Mouse (Mus musculus) heart, adult 9 months (tissue): ENCODE data around the gene Mybl2.

ENCODE experiments used
- DNase-seq, 2 experiments: peaks; one replicate each; pipeline ENCODE4 v3.0.0; 2022; ENCODE audit warnings: low spot score in 2 of 2

Mybl2 gene

DNA sequence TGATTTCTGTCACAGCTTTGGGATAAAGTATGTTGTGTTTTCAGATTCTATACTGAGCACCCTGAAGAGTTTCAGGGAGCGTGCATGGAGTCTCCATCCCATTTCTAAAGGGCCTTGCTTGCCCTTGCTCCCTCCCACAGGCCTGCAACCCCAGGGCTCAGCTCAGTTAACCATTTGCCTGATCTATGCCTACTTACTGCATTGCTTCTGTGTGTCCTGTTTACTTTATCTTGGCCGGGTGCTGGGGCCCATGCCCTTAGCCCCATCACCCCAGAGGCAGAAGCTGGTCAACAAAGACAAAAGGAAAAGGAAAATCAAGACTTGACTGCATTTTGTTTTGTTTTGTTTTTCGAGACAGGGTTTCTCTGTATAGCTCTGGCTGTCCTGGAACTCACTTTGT, 17.1 kb downstream of the Mybl2 start:
- no peak for DNase-seq

DNA sequence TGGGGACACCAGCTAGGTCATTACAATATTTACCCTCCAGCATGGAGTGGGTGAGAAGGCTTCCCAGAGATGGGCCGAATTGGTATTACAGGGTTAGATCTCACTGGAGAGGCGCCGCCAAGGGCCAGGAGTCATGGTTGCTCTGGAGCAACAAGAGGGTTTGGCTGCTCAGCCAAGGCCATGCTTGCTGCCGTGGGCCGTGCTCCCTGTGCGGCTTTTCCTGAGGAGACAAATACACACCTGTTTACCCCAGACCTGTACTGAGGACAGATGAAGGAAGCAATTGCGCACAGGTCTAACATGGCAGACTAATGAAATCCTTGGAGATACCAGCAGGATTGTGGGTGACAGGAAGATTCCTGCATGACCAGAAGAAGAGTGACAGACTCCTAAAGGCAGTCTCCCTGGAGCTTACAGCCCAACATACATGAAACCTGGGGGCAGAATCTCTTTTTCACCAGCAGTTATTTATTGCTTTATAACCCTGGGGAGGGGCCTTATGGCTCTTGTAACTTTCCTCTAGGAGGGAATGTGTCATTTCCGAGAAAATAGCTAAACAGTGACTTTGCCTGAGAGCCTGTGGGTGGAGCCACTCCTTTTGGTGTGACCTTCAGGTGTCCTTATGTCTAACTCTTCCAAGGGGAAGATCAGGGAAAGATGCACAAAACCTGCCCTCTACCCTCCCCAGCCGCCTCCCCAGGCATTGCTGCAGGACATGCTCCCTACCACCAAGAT, 18.7 kb downstream of the Mybl2 start:
- no peak for DNase-seq

DNA sequence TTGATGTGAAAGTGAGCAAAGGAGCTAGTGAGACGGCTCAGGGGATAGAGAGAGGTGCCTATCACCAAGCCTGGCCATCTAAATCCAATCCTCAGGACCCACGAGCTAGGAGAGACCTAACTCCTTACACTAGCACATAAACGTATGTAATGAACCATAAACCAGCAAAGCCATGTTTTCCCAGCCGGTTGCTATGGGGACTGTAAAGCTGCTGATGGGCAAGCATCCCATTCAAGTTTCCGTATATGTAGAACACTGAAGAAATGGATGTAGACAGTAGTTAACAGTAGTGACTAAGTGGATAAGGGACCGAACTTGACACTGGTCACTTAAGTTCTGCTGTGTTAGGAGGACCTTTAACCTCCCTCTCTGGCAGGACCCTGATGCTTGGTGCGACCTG, 19.5 kb downstream of the Mybl2 start:
- no peak for DNase-seq

DNA sequence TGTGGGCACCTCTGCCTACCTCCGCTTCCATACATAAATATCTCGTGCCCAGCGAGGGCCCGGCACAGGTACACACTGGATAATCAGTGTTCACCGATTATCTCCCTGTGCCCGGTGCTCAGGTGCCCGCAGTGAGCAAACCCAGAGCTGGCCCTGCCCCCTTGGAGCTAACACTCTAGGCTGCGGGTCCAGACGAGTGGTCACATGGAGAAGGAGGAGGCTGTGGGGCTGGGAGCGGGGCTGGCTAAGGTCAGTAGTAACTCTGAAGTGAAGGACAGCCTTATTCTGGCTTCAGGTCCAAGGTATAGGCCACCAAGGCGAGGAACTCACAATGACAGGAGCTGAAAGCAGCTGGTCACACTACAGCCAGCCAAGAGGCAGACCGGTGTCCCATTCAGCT, 20.3 kb downstream of the Mybl2 start:
- no peak for DNase-seq

DNA sequence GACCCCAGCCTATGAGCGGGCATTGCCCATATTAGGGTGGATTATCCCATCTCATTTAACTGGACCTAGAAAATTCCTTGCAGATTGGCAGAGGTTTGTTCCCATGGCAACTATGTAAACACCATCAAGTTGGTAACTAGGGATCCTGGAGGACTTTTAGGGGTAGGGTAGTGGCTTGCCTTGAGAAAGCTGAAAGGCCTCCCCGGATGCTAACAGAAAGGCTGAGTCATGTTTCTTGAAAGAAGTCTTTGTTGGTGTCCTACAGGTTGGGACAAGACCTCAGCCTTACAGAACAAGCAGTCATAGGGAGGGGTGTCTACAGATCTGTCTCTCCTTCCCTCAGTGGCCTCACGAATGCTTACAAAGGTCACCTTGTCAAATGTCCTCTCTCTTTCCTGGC, 20.7 kb downstream of the Mybl2 start:
- no peak for DNase-seq

DNA sequence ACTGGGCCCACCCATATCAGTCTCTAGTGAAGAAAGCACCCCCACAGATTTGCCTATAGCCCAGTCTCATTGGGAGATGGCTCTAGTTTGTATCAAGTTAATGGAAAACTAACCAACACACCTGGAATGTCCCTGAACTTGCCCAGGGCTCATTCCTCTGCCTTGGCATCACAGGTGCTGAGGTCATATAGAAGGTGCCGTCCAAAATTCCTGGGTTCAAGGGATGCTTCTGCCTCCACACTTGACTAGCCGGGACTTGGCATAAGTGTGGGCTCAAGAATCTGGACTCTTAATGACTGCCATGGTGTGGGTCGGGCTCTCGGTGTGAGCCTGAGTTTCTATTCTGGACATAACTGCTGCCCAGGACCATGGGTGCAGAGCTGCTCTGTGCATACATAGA, 24.6 kb downstream of the Mybl2 start:
- DNase-seq: no peak

DNA sequence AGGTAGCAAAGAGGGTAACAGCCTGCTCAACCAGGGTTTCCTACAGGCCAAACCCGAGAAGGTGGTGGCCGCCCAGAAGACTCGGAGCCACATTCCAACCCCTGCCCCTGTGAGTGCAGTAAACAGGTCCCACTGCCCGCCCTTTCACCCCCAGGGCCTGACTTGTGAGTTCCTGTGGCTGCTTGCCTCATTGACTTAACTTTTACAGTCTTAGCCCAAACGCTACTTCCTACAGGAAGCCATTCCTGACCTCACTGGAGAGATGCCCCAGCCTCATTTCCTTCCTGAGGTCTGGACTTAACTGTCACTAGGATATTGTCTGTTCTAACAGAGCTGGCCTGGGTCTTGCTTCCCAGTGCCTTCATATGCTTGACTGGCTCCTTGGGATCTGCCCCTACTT, 28.1 kb downstream of the Mybl2 start:
- DNase-seq: no peak

DNA sequence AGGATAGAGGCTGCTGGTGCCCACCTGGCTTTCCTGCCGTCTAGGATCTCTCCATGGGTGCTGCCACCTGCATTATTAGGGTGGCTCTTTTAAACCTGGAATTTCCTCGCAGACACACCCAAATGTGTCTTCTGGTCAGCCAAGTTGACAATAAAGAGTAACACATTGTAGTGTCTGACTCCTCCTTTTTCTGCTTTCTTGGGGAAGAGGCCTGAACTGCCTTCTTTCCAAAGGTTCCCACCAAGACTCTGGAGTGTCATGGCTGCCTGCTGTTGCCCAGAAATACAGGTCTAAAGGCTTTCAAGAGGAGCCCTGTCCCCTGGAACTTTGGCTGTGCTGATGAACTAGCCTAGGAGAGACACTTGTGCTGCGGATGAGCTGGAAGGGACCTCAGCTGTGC, 30.0 kb downstream of the Mybl2 start:
- DNase-seq: no peak

DNA sequence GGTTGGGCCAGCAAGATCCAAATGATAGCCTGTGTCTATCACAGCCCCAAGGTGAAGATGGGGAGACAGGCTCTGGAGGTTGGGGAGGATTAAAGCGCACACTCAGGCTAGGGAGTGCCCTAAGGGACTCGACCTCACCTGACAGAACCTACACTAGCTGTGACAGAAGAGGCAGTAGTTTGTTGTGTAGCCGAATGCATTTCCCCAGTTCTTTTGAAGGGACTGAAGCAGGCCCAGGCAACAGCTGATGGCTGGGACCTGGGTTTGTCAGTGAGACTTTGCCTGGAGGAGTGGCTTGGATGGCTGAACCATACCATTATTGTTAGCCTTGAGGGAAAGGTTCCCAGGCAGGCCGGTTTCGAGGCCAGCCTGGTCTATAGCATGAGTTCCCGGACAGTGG, 30.6 kb downstream of the Mybl2 start:
- no peak for DNase-seq

DNA sequence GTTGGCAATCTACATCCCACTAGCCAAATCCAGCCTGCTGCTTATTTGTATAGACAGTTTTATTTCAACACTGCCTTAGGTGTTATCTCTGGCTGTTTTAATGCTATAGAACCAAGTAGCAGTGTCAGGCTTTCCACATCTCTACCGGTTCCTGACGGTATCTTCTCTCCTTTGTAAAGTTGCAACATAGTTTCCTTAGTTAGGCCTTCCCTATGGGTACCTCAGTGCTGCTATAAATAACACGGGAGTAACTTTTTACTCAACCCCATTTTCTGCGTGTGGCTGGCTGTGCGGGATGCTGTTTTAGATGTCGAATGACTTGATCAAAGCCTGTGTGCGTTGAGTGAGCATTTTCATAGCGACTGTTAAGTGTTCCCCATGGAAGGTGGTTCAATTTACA, 32.1 kb downstream of the Mybl2 start:
- no peak for DNase-seq

DNA sequence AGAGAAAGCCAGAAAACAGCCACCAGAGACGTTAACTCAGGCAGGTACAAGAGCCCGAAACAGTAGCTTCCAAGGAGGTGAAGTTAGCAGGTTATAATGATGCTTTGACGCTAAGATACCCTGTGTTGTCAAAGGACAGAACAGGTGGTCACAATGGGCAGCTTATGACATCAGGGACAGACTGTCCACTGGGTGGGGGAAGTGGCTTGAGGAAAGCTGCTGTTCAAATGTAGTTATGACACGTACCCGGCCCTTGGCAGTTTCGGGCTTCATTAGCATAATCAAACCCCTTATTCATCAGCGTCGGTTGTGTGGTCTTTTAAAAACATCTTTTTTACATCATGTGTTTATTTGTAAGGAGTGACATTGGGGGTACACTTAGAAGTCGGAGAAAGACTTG, 33.2 kb downstream of the Mybl2 start, which contains the start of gene Gtsf1l:
Gene Gtsf1l (minus strand): TSS at position 128 of the 400 bp plus-strand sequence.
- no peak for DNase-seq

DNA sequence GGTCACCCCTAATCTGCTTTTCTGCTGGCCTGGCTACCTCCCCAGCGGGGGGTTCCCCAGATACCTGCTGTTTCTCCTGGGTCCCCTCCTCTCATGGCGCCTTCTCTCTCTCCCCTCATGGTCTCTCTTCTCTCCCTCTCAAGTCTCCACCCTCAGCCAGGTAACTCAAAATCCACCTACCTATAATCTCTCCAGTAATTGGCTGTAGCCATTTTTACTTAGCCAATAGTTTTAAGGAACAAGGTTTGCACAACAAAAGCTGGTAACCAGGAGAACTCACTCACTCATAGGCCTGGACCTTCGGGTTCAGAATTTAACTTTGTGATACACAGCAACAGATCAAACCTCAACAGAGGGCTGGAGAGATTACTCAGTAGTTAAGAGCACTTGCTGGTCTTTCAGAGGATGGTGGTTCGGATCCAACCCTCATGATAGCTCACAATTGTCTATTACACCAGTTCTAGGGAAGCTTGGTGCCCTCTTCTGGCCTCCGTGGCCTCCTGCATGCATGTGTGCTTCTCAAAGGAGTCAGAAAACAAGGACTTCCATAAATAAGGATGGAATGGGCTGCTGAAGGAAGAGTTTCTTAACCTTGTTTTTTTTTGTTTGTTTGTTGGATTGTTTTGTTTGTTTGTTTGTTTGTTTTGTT, 35.1 kb downstream of the Mybl2 start:
- no peak for DNase-seq

DNA sequence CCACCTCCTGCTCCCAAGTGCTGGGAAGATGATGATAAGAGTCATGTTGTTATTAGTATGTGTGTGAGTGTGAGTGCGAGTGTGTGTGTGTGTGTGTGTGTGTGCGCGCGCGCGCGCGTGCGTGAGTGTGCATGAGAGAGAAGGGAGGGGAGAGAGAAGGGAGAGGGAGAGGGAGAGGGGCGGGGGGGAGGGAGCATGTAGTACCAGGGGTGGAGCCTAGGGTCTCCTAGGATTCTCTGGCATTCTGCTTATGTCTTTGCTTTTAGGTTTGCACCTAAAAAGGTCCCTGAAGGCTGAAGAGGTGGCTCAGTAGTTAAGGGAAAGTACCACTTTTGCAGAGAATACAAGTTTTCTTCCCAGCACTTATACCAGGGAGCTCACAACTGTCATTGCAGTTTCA, 40.4 kb downstream of the Mybl2 start:
- no peak for DNase-seq

DNA sequence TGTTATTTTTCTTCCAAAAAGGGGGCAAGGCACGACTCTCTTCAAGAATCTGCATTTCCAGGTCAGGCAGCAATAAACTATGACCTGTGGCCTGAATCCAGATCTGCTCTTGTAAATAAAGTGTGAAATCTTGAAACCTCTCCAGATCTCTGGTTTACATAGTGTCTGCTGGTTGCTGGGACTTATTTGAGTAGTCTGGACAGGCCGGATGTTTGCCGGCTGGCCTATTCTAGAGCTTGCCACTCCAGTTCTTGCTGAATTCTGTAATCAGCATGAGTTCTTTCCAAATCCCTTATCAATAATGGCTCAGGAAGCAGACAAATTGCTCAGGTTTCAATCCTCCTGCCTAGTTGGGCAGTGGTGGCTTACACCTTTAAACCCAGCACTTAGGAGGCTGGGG, 41.3 kb downstream of the Mybl2 start:
- no peak for DNase-seq

DNA sequence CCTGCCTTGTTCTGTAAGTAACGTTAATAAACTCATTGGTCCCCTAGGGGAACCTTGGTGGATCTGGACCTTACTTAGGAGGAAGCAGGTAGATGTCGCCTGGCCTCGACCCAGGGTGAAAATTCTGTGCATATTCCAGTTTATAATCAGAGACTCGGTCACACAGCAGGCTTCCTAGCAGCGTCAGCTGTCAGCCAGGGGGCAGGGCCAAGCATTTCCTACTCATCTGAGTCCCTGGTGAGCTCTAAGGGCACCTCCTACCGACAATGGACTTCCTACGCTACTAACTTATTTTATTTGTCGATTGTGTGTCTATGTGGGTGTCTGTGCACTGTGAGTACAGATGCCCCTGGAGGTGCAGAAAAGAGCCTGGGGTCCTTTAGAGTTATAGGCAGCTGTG, 45.4 kb downstream of the Mybl2 start:
- DNase-seq: no peak

DNA sequence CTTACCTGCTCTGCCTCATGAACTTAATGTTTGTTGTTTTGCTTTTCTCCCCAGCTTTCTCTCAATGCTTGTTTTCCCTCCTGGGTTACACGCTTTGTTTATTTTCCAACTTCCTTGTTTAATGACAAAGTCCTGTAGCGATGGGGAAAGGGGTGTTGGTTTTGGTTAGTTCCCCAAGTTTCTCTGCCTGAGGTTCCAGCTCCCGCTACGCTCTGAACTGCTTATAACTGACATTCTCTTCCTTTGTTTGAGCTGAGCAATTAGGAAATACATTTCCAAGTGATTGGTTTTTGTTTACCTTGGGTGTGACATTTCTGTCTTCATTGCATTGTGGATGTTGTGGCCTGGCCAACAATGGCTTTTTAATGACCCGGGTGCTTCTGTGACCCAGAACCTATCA, 46.1 kb downstream of the Mybl2 start:
- DNase-seq: no peak

DNA sequence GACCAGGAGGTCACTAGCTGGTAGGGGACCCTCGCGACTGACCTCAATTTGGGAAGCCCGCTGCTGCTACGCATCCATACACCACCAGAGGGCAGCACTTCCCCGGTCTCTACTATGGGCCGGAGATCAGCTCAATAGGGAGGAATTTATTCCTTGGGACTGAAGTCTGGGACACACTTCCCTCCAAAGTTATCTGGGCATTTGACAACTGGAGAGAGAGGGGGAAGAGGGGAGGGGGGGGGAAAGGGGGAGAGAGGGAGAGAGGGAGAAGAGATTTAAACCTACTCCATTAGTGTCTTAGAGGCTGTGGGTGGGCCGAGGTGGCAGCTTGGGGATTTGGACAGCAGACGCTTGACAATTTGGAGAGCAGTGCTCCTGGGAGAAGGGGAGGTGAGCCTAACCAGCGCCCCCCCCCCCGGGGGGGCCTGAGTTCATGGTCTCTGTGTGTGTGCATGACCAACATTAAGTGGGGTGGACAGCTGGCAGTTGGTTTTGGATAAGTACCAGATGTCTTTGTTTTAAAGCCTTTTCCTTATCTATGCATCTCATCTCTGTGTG, 47.2 kb downstream of the Mybl2 start:
- DNase-seq: peak; percentile 17 to 31

DNA sequence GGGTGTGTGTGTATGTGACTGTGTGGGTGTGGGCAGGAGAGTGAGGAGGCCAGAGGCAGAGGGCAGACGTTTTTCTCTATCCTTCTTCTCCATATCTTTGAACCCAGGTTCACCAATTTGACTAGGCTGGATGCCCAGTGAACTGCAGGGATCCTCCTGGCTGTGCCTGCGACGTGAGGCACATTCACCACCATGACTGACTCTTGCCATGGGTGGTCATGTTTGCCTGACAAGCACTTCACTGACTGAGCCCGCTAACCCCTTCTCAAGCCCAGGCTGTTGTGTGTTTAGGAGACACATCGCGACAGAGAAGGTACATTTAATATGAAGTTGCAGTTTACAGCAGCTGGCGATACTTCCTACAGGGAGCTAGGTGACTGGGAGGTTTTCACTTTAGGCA, 47.7 kb downstream of the Mybl2 start:
- DNase-seq: no peak

DNA sequence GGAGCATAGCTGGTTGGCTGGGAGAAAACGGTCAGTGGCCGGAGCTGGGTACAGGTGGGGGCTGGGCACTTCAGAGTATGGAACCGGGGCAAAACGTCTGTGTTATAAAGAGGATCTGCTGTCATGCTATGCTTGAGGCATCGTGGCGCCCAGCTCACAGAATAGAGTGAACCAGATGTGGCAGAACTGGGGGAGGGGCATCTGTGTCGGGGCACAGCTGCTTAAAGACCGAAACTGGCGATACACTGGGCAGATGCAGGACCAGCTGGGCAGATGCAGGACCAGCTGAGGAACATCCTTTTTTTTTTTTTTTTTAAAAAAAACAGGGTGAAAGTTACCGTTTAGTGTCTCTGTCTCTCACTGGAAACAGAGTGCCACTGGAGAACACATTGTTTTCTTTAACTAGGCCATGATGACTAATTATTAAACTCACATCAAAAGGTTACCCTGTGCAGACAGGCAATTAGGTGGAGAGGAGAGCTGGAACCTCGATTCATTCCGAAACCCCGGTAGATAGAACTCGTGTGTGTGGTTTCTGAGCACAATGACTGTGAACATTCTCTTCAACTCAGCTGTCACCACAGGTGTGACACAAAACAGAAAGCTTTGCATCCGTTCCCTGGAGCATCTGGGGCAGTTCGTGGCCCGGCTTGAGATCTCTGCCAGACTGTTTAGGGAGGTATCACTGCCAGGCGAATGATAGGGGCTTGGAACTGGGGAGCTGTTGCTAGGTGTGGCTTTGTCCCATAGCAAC, 48.6 kb downstream of the Mybl2 start:
- no peak for DNase-seq

DNA sequence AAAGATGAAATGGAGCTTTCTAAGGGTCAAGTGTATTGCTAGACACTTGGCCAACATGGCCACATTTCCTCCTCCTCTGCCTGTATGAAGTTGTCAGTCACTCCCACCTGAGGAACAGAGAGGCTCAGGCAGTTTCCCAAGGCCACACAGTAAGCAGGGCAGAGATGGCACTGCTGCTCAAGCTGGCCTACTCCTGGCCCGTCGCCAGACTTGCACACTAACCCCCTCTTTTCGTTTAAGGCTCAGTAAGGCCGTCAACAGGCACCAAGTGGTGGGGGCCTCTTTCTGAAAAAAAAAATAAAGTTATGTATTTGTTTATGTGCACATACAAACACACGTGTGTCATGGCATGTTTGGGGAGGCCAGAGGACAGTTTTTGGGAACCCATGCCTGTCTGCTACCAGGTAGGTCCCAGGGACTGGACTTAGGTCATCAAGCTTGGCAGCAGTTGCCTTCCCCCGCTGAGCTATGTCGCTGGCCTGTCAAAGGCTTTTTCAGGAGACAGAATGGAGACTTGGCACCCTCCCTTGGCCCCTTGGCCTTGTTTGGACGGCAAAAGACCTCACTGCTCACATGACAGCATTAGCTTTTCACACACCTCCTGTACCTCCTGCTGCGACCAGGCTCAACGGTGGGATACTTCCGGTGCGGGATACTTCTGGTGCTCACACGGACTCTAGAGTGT, 49.7 kb downstream of the Mybl2 start:
- peak in 1 of 2 experiments; percentile 3 for DNase-seq

DNA sequence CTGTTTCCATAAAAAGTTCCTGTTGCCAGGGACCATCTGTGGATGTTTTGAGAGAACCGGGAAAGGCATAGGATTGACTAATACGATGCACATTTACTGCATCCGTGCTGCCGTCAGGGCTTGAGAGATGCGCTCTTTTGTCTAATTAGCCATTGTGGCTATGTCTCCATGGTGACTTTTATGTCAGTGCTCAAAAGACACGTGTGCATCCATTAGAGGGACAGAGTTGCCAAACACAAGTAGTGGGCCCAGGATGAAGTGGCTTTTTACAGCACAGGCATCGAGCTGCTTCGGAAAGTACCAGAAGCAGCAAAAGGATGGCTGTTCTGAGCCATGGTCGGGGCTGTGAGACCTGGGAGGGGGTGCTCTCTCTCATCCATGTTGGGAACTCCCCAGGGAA, 53.9 kb downstream of the Mybl2 start:
- no peak for DNase-seq

DNA sequence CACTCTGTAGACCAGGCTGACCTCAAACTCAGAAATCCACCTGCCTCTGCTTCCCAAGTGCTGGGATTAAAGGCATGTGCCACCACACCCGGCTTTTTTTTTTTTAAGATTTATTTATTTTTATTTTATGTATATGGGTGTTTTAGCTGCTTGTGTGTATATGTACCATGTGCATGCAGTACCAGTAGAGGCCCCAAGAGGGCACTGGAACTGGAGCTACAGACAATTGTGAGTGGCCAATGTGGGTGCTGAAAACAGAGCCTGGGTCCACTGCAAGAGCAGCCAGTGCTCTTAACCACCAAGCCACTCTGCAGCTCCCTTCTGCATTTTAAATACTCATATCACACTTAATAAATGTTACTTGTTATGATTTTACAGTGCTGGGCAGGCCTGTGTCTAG, 56.2 kb downstream of the Mybl2 start:
- DNase-seq: no peak
